Mouse (Mus musculus): ENCODE results near the gene Myoz2.

Gene Myoz2

DNA sequence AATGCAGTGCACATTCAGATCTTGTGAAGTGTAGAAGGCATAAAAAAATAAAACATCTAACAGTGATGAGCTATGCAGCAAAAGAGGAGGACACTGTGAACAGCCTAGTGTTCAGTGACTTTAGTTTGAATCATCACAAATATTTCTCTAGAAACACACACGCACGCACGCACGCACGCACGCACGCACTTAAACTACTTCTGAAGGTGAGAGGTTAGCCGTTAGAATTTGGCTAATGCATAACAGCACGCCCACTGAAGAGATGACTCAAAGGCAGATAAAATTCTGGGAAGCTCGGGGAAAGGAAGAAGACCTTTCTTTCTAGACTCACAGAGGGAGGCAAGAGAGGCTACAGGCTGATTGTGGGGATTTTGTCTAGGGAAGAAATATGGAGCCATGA, 27.4 kb downstream of the Myoz2 start:
- DNase-seq (ENCODE audit: low spot score), result no peak

DNA sequence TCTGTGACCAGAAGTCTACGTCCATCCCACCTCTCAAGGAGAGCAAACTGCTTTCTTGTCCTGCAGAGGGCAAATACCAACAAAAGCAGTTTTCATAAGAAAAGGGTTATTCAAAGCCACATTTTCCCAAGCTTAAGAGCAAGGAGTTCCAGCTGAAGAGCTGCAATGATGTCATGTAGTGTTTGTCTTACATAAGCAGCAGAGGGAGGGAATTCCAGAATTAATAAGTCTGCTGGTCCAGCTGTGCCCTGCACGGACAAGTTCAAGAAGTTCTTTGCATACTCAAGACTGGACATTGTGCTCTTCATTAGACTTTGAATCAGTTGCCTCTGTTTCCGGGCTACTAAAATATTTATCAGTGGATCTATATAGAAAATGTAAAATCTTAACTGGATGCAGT, 33.8 kb downstream of the Myoz2 start:
- DNase-seq (ENCODE audit: low spot score), result no peak

DNA sequence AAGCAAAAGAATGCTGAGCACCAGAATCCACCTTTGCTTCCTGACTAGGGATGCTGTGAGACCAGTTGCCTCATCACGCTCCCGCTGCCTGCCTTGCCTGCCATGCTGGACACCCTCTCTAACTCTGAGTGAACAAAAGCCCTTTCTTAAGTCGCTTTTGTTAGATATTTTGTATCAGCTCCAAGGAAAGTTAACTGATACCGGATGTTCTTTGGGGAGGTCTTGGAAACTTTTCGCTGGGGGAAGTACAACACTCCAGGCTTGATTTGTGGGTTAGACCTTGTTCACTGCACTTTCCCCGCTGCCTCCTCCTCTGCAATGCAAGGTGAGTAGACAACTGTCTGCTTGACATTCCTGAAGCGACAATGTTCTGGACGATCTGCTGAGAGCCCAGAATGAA, 36.3 kb downstream of the Myoz2 start:
- no peak for DNase-seq (ENCODE audit: low spot score)

DNA sequence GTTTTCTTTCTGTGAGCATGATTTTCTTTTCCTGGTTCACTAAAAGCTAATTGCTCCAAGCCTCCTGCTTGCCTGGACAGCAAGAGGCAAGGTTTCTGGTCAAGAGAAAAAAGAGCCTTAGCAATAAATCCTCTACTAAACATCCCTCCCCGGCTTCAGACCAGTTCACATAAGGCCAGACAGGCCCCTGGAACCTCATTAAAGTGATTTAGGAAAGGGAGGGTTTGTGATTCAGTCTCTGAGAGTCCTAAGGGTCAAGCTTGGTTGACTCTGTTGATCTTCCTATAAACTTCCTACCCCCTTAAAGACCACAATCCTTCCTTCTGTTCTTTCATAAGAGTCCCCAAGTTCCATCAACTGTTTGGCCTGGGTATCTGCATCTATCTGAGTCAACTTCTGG, 37.8 kb downstream of the Myoz2 start:
- no peak for DNase-seq (ENCODE audit: low spot score)

DNA sequence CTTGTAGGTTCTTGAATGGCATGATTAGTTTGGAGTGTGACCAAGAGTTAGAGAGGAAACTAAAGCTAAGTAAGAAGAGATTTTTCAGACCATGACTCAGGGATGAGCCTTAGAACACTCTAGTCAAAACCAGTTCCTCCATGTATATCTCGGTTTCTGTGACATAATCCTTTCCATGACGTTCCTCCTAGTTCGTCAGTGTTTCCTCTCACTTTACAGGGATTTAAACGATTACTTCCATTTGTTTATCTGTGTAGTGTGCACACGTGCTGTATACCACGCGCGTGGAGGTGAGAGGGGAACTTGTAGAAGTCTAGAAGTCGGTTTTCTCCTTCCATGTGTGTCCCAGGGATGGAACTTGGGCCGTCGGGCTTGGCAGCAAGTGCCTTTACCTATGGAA, 47.9 kb downstream of the Myoz2 start:
- no peak for DNase-seq (ENCODE audit: low spot score)

DNA sequence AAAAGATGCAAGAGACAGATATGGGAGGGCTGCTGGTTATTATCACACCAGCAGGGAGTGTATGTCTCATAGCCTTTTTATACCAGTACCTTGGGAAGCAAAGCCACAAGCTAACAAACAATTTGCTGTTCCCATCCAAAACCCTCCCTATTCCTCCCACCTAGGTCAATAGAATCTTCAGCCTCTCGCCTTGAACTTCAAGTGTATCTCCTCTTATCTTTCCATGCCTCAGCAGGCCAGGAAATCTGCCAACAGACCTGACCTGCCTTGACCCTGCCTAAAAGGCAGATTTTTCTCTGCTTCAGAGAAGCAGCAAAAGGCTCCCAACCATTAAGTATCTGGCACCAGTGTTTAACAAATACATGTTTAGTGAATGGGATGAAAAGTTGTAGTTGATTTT, 48.4 kb downstream of the Myoz2 start:
- peak; percentile 59 for DNase-seq (ENCODE audit: low spot score)

DNA sequence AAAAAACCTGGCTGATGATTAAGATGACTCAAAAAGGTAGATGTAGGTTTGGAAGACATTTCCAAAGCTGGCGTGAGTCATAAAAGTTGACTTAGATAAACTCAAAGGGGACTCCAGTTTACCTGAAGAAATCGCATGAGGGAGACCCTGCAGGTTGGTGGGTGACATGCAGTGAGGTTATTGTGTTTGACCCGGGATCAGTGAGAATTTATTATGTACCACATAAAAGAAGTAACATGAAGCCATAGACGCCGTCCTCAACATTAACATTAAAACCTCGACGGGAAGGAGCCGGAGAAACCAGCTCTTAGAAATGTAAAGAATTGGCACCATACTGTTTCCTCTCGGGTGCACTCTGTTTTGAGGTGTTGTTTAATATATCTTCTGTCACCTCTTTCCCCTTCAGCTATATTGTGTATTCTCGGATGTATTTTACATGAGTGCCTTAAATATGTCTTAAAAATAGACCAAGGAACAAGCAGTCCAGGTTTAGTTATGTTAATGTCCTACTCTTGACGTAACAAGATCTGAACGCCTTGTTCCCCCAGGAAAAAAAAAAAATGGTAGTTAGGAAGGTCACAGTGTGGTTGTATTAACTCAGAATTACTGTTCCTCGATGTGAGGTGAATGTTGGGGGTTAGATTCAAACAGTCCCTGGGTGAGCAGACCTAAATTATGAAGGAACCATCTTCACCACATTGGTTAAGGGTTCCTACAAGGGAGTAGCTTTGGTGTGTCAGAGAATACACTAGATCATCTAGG, 49.5 kb downstream of the Myoz2 start:
- no peak for DNase-seq (ENCODE audit: low spot score)

DNA sequence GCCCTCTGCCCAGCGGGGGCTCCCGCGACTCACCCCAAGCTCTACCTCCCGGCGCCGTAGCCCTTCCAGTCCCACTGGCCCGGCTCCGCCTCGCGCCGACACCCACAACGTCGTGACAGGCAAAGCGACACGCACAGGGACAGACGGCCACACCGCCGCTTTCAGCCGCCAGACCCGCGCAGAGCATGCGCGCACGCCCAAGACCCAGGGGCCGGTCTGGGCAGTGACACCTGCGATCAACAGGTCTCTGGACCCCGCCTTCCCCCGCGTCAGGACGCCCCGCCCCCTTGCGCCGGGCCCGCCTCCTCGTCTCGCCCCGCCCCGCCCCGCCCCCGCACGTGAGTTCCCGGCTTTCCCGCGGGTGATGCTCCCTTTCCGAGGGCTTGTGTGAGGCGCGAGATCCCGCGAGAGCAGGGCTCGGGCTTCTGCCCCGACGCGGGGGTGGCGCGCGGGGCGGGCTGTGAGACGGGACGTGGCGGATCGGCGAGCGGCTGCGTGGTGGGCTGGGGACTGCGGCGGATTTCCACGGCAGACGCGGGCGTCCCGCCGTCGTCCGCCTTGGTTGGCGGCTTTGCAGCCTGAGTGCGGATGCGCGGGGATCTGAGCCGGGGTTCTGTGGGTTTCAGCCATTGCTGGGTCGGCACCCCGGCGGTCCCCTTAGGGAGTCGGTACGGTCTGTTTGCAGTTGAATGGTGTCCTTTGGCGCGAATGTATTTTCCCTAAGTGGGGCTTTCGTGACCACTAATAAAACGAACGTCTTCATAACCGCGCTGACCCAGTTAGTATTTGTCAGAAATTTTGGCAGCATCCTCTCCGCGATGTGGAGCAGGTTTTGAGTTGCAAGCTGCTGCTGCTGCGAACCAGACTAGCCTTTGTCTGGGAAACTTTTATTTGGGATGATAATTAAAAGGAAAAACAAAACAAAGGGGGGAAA, 50.3 kb downstream of the Myoz2 start, which contains the start of gene Usp53:
Gene Usp53, minus strand, starts transcription at position 262 of the 934 bp plus-strand sequence.
- DNase-seq (ENCODE audit: low spot score), result peak; percentile 93

DNA sequence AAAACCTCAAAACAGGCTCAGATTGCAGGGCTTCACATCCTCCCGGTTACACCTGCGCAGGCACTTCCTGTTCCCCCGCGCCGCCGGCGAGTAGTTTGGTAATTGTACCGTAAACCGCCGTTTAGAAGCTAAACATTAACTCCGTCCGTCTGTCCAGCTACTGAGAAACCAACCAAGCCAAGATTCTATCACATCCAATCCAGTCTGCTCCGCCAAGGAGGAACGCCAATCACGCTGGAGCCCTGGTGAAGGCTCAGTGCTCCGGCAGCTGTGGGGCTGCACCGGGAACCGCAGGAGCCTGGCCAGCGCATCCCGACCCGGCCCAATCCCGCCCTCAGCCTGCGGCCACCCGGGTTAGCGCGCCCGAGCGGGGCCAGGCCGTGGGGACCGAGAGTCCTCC, 51.0 kb downstream of the Myoz2 start:
- DNase-seq (ENCODE audit: low spot score), result no peak

DNA sequence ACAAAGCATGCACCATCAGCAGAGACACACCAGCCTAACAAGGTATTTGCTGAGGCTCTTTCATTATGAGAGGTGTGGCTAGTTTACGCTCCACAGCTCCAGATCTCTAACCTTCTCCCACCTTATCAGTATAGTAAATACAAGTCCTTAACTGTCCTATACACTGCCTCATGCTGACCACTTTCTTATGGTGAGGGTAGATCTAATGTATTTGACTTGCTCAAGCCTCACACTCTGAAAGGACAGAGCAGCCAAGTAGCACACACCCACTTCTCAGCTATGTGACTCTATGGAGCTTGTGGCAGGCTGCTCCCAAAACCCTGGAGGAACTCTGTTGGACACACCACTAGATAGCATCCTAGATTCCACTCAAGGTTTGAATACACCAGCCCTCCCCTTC, 58.9 kb downstream of the Myoz2 start:
- no peak for DNase-seq (ENCODE audit: low spot score)

DNA sequence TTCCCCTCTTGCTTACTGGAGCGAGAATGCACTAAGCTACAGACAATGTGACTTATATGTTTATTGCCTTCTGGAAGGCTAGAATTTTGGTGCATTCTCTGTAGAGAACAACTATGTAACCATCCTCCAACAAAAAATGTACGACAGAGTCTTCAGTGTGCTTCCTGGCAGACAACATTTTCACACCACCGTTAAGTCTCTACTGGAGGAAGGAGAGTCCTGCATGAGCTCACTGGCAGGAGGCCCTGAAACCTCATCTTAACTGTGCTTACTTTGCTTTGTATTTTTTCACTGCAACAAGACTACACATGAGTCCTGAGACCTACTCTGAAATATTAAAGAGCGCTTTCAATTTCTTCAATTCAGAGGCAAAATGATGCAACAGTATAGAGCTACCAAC, 59.5 kb downstream of the Myoz2 start:
- DNase-seq (ENCODE audit: low spot score), result no peak

DNA sequence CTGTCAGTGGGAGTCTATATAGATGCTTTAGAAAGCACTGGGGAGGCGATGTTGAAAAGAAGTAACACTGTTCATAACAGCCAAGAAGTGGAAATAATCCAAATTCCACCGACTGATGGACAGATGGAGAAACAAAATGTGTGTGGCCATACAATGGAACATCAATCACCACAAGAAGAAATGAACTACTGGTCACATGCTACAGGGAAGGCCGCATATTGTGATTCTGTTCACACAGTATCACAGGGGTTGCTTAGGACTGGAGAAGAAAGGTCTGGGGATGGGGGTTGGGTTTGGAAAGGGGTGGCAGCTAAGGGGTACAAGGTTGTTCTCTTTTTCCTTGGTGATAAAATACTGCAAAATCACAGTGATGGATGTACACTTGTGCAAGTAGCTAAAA, 60.0 kb downstream of the Myoz2 start:
- DNase-seq (ENCODE audit: low spot score), result no peak

DNA sequence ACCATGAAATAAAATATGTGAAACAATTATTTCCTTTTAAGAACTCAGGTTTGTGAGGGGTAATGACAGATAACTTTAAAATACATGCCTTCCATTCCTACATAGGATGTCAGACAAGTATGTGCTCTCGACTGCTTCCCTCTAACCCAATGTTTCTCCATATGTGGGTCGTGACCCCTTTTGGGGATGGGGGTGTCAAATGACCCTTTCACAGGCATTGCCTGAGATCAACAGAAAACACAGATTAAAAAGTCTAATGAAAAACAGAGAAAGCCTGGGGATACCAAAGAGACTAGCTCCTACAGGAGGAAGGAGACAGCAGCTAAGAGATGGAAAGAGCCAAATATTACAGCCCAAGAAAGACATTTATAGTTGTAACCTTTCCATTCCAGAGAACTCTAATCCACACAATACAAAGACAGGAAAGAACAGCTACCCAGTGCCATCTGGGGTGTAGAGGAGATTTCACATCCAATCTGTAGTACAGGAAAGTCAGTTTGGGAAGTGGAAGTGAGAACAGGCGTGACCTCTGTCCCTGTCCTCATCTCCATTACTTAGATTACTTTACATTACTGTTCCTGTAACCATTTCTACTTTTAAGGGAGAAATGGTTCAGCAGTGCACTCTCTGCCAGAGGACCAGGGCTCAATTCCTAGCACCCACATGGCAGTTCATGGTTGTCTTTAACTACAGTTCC, 62.5 kb downstream of the Myoz2 start:
- no peak for DNase-seq (ENCODE audit: low spot score)

DNA sequence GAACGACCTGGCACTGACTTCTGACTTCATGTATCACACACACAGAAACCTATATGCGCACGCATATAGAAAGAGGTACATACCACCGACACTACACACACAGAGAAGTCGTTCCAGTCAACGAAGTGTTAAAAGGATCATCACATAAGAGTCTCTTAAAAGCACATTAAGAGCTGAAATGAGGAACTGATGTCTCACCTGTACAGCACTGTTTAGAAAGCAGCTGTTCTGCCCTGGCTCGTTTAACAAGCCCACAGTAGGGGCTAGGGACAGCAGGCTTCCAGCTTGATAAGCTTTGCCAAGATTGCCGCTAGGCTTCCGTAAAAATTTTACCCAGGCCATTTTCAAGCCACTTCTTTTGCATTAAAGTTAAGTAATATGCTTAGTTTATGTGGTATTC, 66.4 kb downstream of the Myoz2 start:
- no peak for DNase-seq (ENCODE audit: low spot score)

DNA sequence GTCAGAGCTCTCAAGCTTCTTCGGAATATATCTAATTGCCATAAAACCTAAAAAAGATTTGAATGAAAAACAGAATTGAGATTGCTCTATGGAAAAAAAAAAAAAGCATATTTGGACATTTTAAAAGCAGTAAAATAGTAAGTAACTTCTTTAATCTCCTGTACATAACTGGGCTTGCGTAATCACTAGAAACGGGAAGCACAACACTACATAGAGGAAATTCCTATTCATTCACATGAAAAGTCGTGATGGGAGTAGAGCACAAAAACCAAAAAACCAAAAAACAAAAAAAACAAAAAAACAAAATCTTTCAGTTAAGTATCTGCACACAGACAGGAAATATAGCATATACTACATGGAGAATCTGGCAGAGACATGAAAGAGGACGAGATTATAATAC, 70.5 kb downstream of the Myoz2 start:
- no peak for DNase-seq (ENCODE audit: low spot score)
